ENCODE assay signal across 10 mouse cellular contexts in the genomic region with DNA sequence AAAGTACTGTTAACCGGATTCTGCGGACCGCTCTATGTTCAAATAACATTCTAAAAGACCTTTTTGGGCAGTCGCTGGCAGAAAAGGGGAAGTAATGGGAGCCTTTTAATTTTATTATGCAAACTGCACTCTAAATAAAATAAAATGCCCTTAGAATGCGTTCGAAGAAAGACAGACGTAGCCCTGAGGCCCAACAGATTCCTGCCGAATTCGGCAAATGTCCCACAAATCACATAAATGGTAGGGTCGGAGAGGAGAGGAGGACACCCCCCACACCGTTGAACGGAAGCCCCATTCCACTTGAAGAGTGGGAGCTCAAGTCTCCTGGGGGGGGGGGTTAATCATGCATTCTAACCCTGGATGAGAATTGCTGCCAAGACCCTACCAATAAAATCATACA. TPM values are rescaled to one million over a fixed set of nuclear protein-coding genes. Genes with fewer than 3 reads are reported as not detected.
DNase-seq lines count a peak whose midpoint lies in the region; ATAC-seq and TF ChIP-seq lines count a peak whose summit lies in the region.
"Had no signal": no experiment of that assay in that cellular context is flagged by ENCODE, and none has a peak within 500 bp of the region (broad histone marks: within the 10 kb centered on the region; RNA-seq: fewer than 3 reads in every experiment).

No protein-coding gene starts in this region.

- no peak for TF ChIP-seq CTCF in hindbrain, postnatal 0 days (IDR thresholded peaks at IDR 0.05; ENCODE audit: low read depth)

- peak overlapping the region; percentile 86 for H3K27ac ChIP-seq in kidney, embryonic 16.5 days (ENCODE audit: low read length)
- 0 out of 2 replicates have a peak overlapping the region, but pooled peaks have one; percentile 65 for H3K27ac ChIP-seq in embryonic facial prominence, embryonic 15.5 days (replicated peaks)
- H3K27ac ChIP-seq in hindbrain, postnatal 0 days = peak overlapping the region; percentile 92
- H3K27ac ChIP-seq in neural tube, embryonic 12.5 days = peak overlapping the region; percentile 97

- peak overlapping the region; percentile 69 for H3K9ac ChIP-seq in kidney, embryonic 16.5 days (replicated peaks; ENCODE audit: low read length)
- H3K9ac ChIP-seq in embryonic facial prominence, embryonic 15.5 days = no peak overlapping the region
- H3K9ac ChIP-seq in hindbrain, postnatal 0 days (replicated peaks; ENCODE audit: low read length) = peak overlapping the region; percentile 67
- H3K9ac ChIP-seq in neural tube, embryonic 12.5 days = peak overlapping the region; percentile 86

- H3K4me3 ChIP-seq in kidney, embryonic 16.5 days (ENCODE audit: low read length) = peak overlapping the region; percentile 47
- peak overlapping the region; percentile 47 for H3K4me3 ChIP-seq in embryonic facial prominence, embryonic 15.5 days (replicated peaks)
- H3K4me3 ChIP-seq in hindbrain, postnatal 0 days (ENCODE audit: low read length) = peak overlapping the region; percentile 62
- H3K4me3 ChIP-seq in neural tube, embryonic 12.5 days = peak overlapping the region; percentile 48

- H3K4me1 ChIP-seq in kidney, embryonic 16.5 days (ENCODE audit: insufficient read depth, low read length) = peaks cover 27% of the 10 kb centered on the region
- peaks cover 29% of the 10 kb centered on the region for H3K4me1 ChIP-seq in embryonic facial prominence, embryonic 15.5 days
- peaks cover 14% of the 10 kb centered on the region for H3K4me1 ChIP-seq in hindbrain, postnatal 0 days (ENCODE audit: insufficient read depth, low read length)
- peaks cover 44% of the 10 kb centered on the region for H3K4me1 ChIP-seq in neural tube, embryonic 12.5 days

- H3K9me3 ChIP-seq in kidney, embryonic 16.5 days (ENCODE audit: low read length) = no peaks in the 10 kb centered on the region
- H3K9me3 ChIP-seq in embryonic facial prominence, embryonic 15.5 days (replicated peaks) = no peaks in the 10 kb centered on the region
- no peaks in the 10 kb centered on the region for H3K9me3 ChIP-seq in hindbrain, postnatal 0 days (ENCODE audit: low read length)
- no peaks in the 10 kb centered on the region for H3K9me3 ChIP-seq in neural tube, embryonic 12.5 days

- no peak for ATAC-seq in kidney, embryonic 16.5 days (ENCODE audit: low FRiP score, low TSS enrichment)
- ATAC-seq in embryonic facial prominence, embryonic 15.5 days (ENCODE audit: insufficient number of reproducible peaks, low FRiP score, low TSS enrichment, low read depth) = no peak
- ATAC-seq in hindbrain, postnatal 0 days = no peak
- no peak for ATAC-seq in neural tube, embryonic 12.5 days (ENCODE audit: low FRiP score, low read depth)
- ATAC-seq in frontal cortex, adult (ENCODE audit: low TSS enrichment) = no peak
- ATAC-seq: activated CD4-positive, CD25-positive, alpha-beta regulatory T cell, adult 4 months had no signal

- no peak for DNase-seq in kidney, postnatal 36 days
- no peak for DNase-seq in hindbrain, postnatal 0 days (ENCODE audit: low spot score)
- DNase-seq in natural killer cell, adult 2 months (ENCODE audit: low spot score in 2 of 2) = no peak
- DNase-seq in cerebellum, postnatal 4 days (ENCODE audit: low spot score in 2 of 2) = no peak
- DNase-seq: thymus, adult 18-20 months had no signal

- H3K36me3 ChIP-seq in kidney, embryonic 16.5 days (ENCODE audit: insufficient read depth, low read length) = no peaks in the 10 kb centered on the region
- no peaks in the 10 kb centered on the region for H3K36me3 ChIP-seq in embryonic facial prominence, embryonic 15.5 days
- no peaks in the 10 kb centered on the region for H3K36me3 ChIP-seq in hindbrain, postnatal 0 days (ENCODE audit: insufficient read depth, low read length)
- H3K36me3 ChIP-seq in neural tube, embryonic 12.5 days = no peaks in the 10 kb centered on the region

- peaks cover 85% of the 10 kb centered on the region for H3K27me3 ChIP-seq in kidney, embryonic 16.5 days (ENCODE audit: insufficient read depth, low read length)
- peaks cover 88% of the 10 kb centered on the region for H3K27me3 ChIP-seq in embryonic facial prominence, embryonic 15.5 days
- no peaks in the 10 kb centered on the region for H3K27me3 ChIP-seq in hindbrain, postnatal 0 days (ENCODE audit: insufficient read depth, low read length)
- peaks cover 4% of the 10 kb centered on the region; the same call in 1 of the 2 replicates for H3K27me3 ChIP-seq in neural tube, embryonic 12.5 days (replicated peaks)

- WGBS in kidney, embryonic 16.5 days = 4% methylated on average over 12 of the region's 12 CpGs
- WGBS in embryonic facial prominence, embryonic 15.5 days = 9% methylated on average over 12 of the region's 12 CpGs
- 8% methylated on average over 12 of the region's 12 CpGs for WGBS in hindbrain, postnatal 0 days
- under 1% methylated on average over 12 of the region's 12 CpGs for WGBS in neural tube, embryonic 12.5 days

- H3K4me2 ChIP-seq in kidney, embryonic 16.5 days (replicated peaks; ENCODE audit: low read depth, low read length) = peak overlapping the region; percentile 55
- H3K4me2 ChIP-seq in embryonic facial prominence, embryonic 15.5 days (replicated peaks) = peak overlapping the region; percentile 83
- H3K4me2 ChIP-seq in hindbrain, postnatal 0 days (ENCODE audit: low read depth, low read length) = peak overlapping the region; percentile 94
- peak overlapping the region; percentile 92 for H3K4me2 ChIP-seq in neural tube, embryonic 12.5 days (replicated peaks)

RNA-seq across cellular contexts. Expression of gene Pou3f3, which starts 8.3 kb away (rescaled TPM):
- polyA plus RNA-seq in kidney, embryonic 16.5 days (2015; fragmentation: Nextera tagmentation; extraction: Ambion mirVana) = 7.6 and 8.4 TPM in 2 replicates
- polyA plus RNA-seq in embryonic facial prominence, embryonic 15.5 days (2015; fragmentation: Nextera tagmentation; extraction: Ambion mirVana) = 3.9 and 4.4 TPM in 2 replicates
- 30.7 and 37.3 TPM in 2 replicates for total RNA-seq in hindbrain, postnatal 0 days (2014; rRNA removed)
- 10.3 and 10.6 TPM in 2 replicates for polyA plus RNA-seq in hindbrain, postnatal 0 days (2015; fragmentation: Nextera tagmentation; extraction: Ambion mirVana)
- polyA plus RNA-seq in neural tube, embryonic 12.5 days (2016; fragmentation: Nextera tagmentation; extraction: Ambion mirVana) = 17.2 and 17.8 TPM in 2 replicates
